Mouse (Mus musculus) adrenal gland, adult 2 months (tissue): ENCODE data around the gene Gpr68. TPM values are rescaled to one million over a fixed set of nuclear protein-coding genes. Genes with fewer than 3 reads are reported as not detected.

ENCODE experiments used
- DNase-seq: peaks from one replicate; pipeline ENCODE4 v3.0.0; 2021
- polyA plus RNA-seq: library from polyadenylated mRNA; depleted of rRNA; stranded (reverse); fragments of >200 nt; gene quantifications from 2 replicates; pipeline ENCODE4 v1.2.3, GENCODE M21; 2012
- total RNA-seq, 2 experiments: library from RNA; stranded (reverse); gene quantifications; 2 replicates each; pipeline ENCODE4 v1.2.3; 2021

Gpr68 gene
- total and polyA plus RNA-seq, 3 experiments = 0.52 to 1.4 (median 1.2) TPM

DNA sequence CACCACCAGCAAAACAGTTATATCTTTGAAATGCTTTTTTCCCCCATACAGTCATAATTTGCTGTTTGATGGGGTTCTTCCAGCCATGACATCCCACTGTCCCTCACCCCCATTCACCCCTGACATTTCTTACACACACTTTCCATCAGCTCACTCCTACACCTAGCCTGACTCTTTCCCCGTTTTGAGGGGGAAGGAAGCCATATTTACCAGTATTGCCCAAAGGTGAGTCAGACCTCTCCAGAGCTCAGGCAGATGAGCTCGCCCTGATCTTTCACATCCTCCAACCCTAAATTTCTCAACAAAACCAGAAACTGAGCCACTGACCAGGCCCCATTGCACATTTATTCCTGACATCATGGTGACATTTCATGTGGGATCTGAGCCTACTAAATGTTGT is 36.2 kb downstream of the Gpr68 start:
- DNase-seq = no peak

DNA sequence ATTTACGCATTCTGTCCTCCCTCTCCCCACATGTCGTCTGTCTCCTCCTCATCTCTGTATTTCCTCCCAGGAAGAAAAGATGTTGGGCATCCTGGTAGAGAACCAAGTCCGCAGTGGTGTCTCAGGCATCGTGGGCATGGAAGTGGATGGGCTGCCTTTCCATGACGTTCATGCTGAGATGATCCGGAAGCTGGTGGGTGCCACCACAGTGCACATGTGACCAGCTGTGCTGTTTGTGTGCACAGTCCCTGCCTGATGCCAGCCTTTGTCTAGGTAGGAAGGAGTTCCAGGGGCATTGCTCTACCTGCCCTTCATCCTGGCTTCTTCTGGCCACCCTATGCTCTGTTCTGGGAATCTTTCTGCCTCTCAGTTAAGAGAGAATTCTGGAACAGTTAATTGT is 36.8 kb downstream of the Gpr68 start:
- DNase-seq = no peak

DNA sequence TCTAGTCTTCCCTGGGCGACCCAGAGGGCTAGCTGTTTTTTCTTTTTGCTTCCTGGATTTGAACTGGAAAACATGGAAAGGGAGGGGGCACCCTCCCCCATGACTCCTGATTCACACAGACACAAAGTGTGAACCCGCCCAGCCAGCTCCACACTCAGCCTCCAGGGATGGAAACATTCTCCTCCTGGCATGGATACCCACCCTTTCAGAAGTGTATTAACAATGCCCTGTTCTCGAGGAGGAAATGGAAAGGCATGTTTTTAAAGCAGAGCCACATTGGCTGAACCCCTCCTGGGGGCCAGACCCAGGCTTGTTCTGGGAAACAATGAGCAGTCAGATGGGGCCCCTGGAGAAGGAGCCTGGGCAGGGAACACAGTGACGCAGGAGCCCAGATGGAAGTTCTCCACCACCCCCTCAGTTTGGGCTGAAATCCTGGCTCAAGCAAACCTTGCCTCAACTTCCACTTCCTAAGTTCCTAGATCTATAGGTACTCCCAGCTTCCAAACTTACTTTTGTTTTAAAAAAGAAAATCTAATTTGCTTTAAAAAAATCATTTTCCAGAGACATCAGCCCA is 39.9 kb downstream of the Gpr68 start:
- no peak for DNase-seq

DNA sequence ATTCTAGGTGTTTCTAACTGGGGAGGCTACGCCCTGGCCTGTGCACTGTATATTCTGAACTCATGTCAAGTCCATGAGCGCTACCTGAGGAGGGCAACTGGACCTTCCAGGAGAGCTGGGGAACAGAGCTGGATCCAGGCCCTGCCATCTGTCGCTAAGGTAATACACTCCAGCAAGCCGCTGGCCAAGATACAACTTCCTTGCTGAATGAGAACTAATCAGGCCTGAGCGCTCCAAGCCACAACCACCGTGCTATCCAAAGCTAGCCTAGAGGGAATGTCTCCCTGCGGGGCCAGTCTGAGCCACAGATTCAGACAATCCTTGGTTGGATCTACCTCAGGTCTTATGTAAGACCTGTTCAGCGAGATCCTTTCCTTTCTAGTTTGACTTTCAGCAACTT is 40.9 kb downstream of the Gpr68 start:
- DNase-seq = no peak

DNA sequence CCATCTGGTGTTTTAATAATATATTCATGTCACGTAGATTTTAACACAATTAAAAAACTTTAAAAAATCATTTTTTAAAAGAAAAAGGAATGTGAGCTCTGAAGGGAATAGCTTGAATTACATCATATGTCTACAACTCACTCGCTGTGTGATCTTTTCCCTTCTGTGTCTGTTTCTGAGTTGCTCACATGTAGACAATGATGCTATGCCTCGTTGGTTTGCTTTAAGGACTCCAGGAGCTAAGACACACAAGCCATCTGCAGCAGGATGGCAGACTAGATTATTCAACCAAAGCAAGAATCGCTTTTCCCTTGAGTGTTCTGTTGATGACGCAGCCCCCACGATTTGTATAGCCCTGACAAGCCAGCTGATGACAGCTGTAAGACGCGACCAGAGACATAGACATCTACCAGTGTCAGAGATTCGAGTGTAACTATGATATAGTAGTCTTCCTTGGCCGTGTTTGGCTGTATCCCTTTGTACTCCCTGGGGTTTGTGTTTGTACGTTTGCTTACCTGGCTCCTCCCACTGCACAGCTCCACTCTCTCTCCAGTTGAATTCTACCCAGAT is 42.4 kb downstream of the Gpr68 start:
- DNase-seq = no peak

DNA sequence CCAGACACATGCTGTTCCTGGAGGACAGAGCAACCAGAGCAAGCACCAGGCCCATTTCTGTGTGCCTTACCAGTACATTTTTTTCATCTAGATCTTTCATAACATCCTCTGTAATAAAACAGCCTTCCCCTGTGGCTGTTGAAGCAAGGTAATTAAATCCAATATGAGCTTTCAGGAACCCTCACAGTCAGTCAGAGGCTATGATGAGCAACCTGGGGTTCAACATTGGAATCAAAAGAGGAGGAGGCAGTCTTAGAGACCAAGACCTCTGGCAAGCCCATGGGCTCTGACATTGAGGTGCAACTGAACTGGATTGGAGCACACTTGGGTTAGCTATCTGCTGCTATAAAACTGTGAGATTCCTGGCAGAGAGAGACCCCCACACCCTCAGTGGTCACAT is 42.9 kb downstream of the Gpr68 start:
- no peak for DNase-seq

DNA sequence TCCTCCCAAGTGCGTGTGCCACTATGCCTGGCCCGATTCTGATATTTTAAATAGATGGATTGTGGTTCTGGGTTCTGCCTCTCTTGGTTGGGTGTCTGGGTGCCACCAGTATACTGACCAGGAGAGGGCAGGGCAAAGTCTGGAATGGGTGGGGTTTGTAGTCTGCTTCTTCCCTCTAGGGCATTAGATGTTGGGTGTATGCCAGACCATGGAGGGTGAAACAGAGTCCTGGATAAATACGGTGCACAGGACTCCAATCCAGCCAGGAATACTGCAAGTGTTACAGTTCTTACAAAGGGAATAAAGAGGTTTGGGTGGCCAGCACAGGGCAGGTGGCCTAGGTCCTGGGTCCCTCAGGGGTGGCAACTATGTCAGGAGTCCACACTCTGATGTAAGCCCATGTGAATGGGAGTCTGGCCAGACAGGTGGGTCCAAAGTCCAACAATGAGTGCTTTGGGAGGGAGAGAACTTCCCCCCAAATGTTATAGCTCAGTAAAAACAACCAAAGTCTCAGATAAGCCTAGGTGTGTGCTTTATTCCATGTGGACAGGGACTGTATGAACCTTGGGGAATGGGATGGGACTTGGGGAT is 45.0 kb downstream of the Gpr68 start:
- no peak for DNase-seq

DNA sequence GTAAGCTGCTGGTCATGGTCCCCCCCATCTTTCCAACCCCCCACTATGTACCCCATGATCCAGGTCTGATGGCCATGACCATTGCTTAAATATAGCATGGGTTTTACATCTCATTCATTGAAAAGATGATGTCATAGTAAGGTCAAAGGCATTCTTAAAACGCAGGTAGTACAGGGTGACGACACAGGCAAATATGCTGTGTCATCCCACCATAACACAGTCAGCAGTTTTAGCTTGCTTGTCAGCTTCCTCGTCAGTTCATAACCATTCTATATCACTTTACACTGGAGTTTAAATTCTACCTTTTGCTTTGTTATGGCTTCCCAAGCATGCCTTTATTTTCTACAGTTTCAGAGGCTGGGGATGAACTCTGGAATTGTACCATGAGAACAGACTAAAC is 45.7 kb downstream of the Gpr68 start:
- no peak for DNase-seq

DNA sequence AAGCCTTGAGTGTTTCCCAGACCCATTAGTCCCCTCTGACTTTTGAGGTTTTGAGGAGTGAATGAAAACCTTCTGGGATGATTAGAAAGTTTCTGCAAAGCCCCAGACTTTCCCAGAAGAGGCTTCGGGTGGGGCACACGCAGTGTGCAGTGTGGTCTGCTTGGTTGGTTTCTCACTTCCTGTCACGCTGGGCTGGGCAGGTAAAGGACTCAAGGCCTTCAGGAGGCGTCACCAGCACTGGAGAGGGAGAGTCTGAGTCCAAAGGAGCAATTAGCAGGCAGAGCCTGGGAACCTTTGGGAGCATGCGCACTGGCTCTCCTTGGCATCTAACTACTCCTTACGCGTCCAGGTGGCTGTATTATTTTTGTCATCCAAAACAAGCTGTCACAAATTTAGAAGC is 50.2 kb downstream of the Gpr68 start:
- DNase-seq = no peak

DNA sequence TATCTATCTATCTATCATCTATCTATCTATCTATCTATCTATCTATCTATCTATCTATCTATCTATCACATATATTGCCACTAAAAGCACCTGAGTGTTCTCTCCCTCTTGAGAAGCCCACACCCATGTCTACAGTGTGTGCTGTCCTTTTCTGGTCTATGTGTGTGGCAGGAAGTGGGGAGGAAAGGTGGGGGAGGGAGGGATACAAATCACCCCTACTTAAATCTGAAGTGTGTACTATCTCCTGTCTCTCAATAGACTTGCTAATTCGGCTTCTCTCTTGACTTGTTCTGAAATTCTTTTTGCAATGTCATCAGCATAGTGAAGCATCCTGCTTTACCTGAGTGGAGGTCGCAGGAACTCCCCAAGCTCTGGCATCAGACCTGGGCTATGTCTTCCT is 51.7 kb downstream of the Gpr68 start:
- DNase-seq = no peak

DNA sequence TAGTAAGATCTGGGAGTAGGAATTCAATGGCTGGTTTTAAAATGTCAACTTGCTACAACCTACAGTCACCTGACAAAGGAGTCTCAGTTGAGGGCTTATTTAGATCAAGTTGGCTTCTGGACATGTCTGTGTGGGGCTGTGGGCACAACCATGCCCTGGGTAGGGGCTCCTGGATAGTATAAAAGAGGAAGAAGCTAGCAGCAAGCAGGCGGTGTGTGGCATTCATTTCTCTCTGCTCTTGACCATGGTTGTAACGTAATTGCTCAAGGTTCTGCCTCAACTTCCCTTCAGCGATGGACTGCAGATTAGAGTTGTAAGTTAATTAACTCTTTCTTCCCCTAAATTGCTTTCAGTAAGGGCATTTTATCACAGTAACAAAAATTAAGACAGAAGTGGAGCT is 55.6 kb downstream of the Gpr68 start:
- DNase-seq = no peak

DNA sequence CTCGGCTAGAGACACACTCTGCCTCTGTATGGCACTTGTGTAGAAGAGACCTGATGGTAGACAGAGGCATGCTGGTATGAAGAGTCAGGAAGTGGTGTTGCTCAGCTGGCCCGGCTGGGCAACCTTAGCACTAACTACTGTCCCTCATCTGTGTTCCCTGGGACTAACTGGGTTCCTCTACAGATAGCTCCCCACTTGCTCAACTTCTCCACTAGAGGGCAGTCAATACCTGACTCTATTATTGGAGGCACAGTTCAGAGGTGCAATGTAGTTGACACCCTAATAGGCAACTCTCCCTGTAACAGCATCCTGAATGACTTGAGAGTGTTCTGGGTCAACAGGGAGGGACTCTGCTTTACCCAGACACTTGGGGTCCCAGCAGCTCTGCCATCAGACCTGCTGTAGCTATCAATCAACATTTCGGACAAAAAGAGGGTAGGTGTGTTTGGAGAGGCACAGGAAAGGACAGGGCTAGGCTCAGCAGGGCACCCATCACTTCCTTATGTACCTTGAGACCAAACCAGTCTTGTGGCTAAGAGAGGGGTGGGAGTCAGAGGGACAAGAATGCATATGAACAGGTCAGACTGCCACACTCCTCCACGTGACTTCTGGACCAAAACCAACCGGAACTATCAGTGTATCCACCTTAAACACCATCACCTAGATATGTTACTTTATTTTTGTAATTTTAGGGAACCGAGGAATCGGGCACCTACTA is 58.4 kb downstream of the Gpr68 start:
- peak; percentile 39 for DNase-seq

DNA sequence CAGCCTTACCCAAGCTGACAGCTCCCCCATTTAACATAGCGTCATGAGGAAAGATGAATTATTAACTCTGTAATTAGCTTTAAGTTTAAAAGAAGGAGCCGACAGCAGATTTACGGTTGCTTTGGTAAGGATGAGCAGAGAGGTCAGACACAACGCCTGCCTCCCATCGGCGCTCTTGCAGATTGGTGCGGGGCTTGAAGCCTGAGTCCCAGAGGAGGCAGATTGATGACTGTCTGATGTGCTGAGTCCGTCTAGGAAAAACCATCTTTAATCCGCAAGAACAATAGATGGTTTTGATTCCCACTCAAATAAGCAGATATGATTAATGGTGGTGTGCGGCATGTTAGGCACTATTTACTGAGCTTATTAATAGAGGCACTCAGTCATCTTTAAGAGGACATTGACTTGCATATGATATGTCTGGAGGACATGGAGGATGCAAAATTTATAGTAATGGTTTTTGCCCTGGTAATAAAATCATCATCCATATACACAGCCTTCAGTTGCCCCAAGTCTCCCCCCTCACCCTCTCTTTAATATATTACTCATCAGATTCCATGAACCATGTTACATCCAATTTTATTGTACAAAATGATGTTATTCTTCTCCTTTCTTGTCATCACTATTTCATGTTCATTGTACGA is 60.4 kb downstream of the Gpr68 start:
- no peak for DNase-seq

DNA sequence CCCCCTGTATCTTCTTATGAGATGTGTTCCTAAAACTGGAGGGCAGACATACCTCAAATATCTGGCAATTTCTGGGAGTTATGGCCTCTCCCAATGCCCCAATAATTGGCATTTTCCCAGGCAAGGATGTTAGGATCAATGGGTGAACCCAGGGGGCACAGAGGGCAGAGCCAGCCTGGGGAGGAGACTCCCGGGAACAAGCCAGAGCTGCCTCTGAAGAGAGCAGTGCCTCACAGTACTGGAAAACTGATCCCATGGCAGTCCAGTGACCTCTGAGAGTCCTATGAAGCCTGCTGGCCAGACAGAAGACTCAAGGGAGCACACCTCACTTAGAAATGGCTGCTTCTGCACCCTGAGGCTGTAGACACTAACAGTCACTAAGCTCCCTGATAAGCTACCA is 61.4 kb downstream of the Gpr68 start:
- DNase-seq = no peak

DNA sequence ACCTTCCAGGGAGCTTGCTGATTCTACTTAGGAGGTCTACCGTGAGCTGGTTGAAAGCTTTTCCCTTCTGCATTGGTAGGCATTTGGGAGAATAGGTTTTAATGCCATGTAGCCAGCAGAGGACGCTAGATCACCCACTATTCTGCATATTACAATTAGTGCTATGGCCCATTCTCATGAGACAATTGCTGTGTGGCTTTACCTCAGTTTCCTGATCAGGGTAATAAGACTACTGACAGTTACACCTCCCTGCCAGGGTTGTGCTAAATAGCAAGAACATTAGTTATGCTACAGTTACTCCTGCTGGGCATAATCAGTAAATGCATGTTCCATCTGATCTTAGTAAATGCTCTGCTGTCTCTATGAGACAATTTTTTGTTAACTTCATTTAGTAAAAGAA is 62.2 kb downstream of the Gpr68 start:
- no peak for DNase-seq

DNA sequence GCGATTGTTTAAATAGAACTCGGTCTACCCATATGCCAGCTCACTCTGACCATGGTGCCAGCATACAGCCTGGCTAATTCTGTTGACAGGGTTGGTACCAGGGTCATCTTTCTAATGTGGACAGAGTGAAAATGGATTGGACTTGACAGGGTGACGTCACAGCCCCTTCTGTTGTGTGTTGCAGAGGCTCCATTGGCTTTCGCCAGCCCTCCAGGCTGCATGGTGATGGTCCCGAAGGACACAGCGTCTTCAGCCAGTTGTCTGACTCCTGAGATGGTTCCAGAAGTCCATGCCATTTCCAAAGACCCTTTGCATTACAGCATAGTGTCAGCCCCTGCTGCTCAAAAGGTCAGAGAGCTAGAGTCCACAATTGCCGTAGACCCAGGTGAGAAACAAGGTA is 63.5 kb downstream of the Gpr68 start:
- no peak for DNase-seq

DNA sequence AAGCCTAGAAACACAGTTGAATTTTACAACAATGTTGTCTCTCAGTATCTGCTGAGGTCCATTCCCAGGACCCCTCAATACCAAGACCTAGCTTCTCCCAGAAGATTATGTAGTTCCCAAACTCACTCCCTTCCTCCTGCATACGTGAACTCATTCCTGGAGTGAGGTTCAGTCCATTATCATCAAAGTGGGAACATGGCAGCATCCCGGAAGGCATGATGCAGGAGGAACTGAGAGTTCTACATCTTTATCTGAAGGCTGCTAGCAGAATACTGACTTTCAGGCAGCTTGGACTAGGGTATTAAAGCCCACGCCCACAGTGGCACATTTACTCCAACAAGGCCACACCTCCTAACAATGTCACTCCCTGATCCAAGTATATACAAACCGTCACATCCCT is 64.8 kb downstream of the Gpr68 start:
- no peak for DNase-seq

DNA sequence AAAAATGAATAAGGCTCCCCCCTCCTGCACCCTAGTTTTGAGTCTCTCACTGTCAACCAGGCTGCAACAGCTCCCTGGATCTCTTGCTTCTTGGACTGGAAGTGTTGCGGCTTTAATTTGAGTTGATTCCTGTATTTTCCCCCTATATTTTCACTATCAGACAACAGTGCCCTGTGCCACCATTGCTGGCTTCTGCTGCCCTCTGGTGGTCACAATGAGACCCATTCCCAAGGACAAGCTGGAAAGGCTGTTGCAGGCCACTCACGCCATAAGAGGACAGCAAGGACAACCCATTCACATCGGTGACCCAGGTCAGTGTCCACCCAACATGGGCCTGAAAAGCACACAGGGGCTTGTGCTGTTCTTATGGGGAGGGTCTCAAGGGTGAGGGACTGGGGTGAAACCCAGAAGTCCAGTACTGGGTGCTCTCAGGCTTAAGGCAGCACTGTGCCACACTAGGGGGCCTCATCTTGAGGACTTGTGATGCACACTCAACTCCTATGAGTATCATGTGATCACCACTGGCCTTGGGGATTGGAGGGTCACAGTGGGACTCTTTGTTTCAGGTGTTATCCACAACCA is 66.7 kb downstream of the Gpr68 start:
- peak; percentile 81 for DNase-seq

DNA sequence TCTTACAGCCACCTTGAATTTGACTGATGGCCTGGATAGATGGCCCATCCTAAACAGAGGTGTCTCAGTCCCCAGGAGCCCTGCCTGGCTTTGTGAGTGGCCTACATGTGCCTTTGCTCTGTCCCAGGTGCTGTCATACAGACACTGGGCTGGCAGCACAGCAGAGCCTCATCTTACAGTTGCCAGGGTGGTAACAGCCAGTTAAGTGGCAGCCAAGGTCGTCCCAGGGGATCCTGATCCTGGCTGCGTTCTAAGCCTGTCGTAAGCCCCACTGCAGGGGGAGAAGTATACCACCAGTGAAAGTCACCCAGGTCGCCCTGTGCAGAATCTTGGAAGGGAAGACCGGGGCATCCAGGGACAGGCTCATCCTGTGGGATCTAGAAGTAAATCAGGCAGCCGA is 68.1 kb downstream of the Gpr68 start:
- DNase-seq = peak; percentile 32

DNA sequence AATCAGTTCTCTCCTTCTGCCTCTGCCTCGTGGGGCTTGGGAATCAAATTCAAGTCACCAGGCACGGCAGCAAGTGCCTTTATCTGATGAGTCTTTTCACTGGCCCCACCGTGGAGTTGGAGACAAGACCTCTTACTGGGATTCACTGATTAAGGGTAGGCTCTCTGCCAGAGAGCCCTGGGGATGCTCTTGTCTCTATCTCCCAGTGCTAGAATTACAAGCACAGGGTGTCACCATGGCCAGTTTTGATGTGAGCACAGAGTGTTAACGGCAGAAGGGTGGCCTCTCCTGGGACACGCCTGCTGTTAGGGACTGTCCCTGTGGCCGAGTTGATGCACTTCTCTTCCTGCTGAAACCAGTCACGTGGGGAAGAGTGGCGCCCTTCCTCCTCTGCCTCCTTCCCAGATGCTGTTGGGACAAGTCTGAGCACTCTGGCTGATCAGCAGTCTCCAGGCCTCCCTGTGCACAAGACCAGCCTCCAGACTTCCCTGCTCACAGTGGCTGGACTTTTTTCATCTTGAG is 68.9 kb downstream of the Gpr68 start:
- DNase-seq = no peak

DNA sequence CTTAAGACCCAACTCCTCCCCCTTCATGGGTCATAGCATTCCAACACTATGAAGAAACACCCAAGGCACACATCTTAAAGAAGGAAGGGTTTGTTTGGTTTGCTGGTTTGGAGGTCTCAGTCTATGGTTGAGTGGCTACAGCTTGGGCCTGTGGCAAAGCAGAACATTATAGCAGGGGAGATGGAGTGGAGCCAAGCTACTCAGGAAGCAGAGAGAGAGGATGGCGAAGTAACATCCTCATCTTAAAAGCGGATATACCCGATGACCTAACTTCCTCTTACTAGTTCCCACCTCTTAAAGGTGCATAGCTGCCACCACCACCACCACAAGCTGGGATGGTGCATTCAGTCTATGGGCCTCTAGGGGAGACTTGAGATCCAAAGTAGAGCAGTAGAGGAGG is 70.8 kb downstream of the Gpr68 start:
- DNase-seq = no peak

DNA sequence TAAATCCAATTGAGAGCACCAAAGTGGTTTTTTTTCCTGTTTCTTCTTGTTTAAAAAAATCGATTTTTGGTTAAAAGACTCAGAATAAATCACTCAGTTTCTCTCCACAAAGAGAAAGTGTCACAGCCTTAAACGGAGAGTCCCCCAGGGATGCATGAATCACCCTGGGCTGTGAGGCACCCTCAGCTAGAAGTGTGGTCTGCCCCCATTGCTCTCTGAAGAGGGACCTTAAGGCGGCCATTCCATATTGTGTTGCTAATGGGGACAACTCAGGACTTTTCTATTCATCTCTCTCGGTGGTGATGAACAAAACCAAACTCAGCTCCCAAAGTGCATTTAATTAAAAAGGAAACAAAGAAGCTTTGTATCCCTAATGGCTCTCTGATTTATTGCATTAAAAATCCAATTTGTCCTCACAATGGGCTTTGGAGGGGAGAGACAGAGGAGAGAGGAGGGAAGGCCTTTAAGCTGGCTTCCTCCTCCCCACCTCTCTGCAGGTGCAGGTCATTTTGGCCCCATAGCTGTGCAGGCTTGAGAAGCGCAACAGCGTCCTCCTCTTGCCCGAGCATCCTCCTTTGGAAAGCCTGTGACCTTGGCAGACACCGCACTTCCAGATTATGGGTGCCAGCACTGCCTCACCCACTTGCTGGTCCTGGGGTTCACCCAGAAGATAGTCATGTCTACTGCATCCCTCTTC is 76.2 kb downstream of the Gpr68 start:
- DNase-seq = no peak
